Mouse (Mus musculus): ENCODE measurements at regions not wholly inside any gene's neighbourhood (a gene's known extent, or its start where the extent isn't known, plus 50 kb on each side); places are given as distances from the start of the nearest gene placed in this dataset.

DNA sequence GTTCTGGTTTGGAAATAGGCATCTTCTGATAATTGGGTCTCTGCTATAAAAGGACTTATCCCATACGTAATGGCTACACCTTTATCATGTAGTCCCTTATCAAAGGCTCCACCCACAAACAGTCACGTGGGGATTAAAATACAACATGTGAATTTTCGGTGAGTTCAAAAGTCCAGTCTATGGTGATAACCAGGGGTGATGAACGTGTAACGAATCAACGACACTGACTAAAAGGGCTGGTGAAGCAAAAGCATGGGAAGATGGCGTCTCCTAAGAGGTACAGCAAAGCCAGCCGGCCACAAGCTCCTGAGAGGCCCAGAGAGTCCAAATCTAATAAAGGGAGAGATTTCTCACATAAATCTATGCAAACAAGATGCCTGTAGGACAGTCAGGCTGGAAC lies 124.3 kb downstream of the Sptssa start:
- Histone ChIP-seq H3K27ac (ENCODE audit: insufficient read depth, low read depth, low read length, poor library complexity, severe bottlenecking) (no peak overlapping the region), H3K4me3 (ENCODE audit: insufficient read depth in 1 of 2, low read depth in 1 of 2, low read length in 2 of 2, poor library complexity in 1 of 2, severe bottlenecking in 1 of 2) (no peak overlapping the region), H3K9me3 (ENCODE audit: control insufficient read depth, insufficient read depth, low read depth, low read length) (no peaks in the 10 kb centered on the region), H3K4me1 (ENCODE audit: control insufficient read depth in 2 of 2, insufficient read depth in 2 of 2, low read length in 2 of 2, poor library complexity in 1 of 2) (no peaks in the 10 kb centered on the region), H3K9ac (ENCODE audit: insufficient read depth, low read depth, low read length, poor library complexity, severe bottlenecking) (no peak overlapping the region), H3K36me3 (ENCODE audit: control insufficient read depth, insufficient read depth, low read length, poor library complexity, severe bottlenecking) (no peaks in the 10 kb centered on the region)
- TF ChIP-seq CHD2 (IDR thresholded peaks at IDR 0.05; ENCODE audit: low read depth, low read length) (no peak), ZC3H11A (IDR thresholded peaks at IDR 0.05; ENCODE audit: borderline replicate concordance, low read depth, low read length) (no peak), HCFC1 (IDR thresholded peaks at IDR 0.05; ENCODE audit: borderline replicate concordance, insufficient read depth, low read length) (no peak), MAFK (IDR thresholded peaks at IDR 0.05; ENCODE audit: insufficient read depth, low read depth, low read length) (no peak)
- DNase-seq (ENCODE audit: low read depth, low spot score), result no peak
- in situ Hi-C loops (cut with MboI; ENCODE audit: low sequenced_read_pairs in 2 of 2, unreplicated experiment in 2 of 2), result no loop called here

DNA sequence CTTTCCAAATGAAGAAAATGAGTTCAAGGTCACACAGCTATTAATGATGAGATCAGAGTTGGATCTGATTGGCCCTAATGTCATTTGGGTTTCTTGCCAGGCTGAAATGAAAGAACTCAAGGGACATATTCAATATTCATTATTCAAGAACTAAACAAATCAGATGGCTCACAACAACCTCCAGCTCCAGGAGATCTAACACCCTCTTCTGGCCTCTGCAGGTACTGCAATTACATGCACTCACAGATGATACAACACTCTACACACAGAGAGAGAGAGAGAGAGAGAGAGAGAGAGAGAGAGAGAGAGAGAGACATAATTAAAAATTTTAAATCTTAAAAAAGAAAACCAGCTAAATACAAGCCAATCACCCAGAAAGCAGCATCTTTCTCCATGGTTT lies 128.3 kb downstream of the Sptssa start:
- Histone ChIP-seq H3K9me3 (ENCODE audit: control insufficient read depth, insufficient read depth, low read depth, low read length) (no peaks in the 10 kb centered on the region), H3K4me1 (ENCODE audit: control insufficient read depth in 2 of 2, insufficient read depth in 2 of 2, low read length in 2 of 2, poor library complexity in 1 of 2) (no peaks in the 10 kb centered on the region), H3K4me3 (ENCODE audit: insufficient read depth in 1 of 2, low read depth in 1 of 2, low read length in 2 of 2, poor library complexity in 1 of 2, severe bottlenecking in 1 of 2) (no peak overlapping the region), H3K27ac (ENCODE audit: insufficient read depth, low read depth, low read length, poor library complexity, severe bottlenecking) (no peak overlapping the region), H3K9ac (ENCODE audit: insufficient read depth, low read depth, low read length, poor library complexity, severe bottlenecking) (no peak overlapping the region), H3K36me3 (ENCODE audit: control insufficient read depth, insufficient read depth, low read length, poor library complexity, severe bottlenecking) (no peaks in the 10 kb centered on the region)
- DNase-seq (ENCODE audit: low read depth, low spot score), result no peak
- TF ChIP-seq ZNF384 (IDR thresholded peaks at IDR 0.05; ENCODE audit: low read depth, low read length), result no peak
- no peak for TF ChIP-seq HCFC1 (IDR thresholded peaks at IDR 0.05; ENCODE audit: borderline replicate concordance, insufficient read depth, low read length)
- no peak for TF ChIP-seq MAFK (IDR thresholded peaks at IDR 0.05; ENCODE audit: insufficient read depth, low read depth, low read length)
- TF ChIP-seq CHD2 (IDR thresholded peaks at IDR 0.05; ENCODE audit: low read depth, low read length), result no peak
- no peak for TF ChIP-seq ZC3H11A (IDR thresholded peaks at IDR 0.05; ENCODE audit: borderline replicate concordance, low read depth, low read length)
- in situ Hi-C loops (cut with MboI; ENCODE audit: low sequenced_read_pairs in 2 of 2, unreplicated experiment in 2 of 2), result no loop called here

DNA sequence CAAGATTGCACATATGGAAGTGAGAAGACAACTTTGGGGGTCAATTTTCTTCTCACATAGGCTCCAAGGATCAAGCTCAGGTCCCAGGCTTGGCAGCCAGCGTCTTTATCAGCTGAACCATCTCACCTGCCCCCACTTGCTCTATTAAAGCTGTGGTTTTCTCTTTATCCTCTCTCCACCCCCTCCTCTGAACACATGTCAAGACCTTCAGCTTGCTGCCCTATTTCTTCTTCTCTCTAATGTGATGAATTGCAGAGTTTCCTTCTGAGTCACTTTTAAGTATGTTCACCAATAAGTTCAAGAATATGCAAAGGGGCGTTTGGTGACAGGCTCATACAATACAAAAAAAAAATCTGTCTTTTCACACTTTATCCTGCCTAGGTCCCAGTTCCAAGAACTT lies 128.8 kb downstream of the Sptssa start:
- in situ Hi-C loops (cut with MboI; ENCODE audit: low sequenced_read_pairs in 2 of 2, unreplicated experiment in 2 of 2), result no loop called here
- Histone ChIP-seq H3K9me3 (ENCODE audit: control insufficient read depth, insufficient read depth, low read depth, low read length) (no peaks in the 10 kb centered on the region), H3K36me3 (ENCODE audit: control insufficient read depth, insufficient read depth, low read length, poor library complexity, severe bottlenecking) (no peaks in the 10 kb centered on the region), H3K4me1 (ENCODE audit: control insufficient read depth in 2 of 2, insufficient read depth in 2 of 2, low read length in 2 of 2, poor library complexity in 1 of 2) (no peaks in the 10 kb centered on the region), H3K9ac (ENCODE audit: insufficient read depth, low read depth, low read length, poor library complexity, severe bottlenecking) (no peak overlapping the region), H3K4me3 (ENCODE audit: insufficient read depth in 1 of 2, low read depth in 1 of 2, low read length in 2 of 2, poor library complexity in 1 of 2, severe bottlenecking in 1 of 2) (no peak overlapping the region), H3K27ac (ENCODE audit: insufficient read depth, low read depth, low read length, poor library complexity, severe bottlenecking) (0 out of 2 replicates have a peak overlapping the region, but pooled peaks have one; percentile 19)
- TF ChIP-seq MAFK (IDR thresholded peaks at IDR 0.05; ENCODE audit: insufficient read depth, low read depth, low read length) (no peak), HCFC1 (IDR thresholded peaks at IDR 0.05; ENCODE audit: borderline replicate concordance, insufficient read depth, low read length) (no peak), ZC3H11A (IDR thresholded peaks at IDR 0.05; ENCODE audit: borderline replicate concordance, low read depth, low read length) (no peak), CHD2 (IDR thresholded peaks at IDR 0.05; ENCODE audit: low read depth, low read length) (no peak), ZNF384 (IDR thresholded peaks at IDR 0.05; ENCODE audit: low read depth, low read length) (no peak)
- DNase-seq (ENCODE audit: low read depth, low spot score), result no peak

DNA sequence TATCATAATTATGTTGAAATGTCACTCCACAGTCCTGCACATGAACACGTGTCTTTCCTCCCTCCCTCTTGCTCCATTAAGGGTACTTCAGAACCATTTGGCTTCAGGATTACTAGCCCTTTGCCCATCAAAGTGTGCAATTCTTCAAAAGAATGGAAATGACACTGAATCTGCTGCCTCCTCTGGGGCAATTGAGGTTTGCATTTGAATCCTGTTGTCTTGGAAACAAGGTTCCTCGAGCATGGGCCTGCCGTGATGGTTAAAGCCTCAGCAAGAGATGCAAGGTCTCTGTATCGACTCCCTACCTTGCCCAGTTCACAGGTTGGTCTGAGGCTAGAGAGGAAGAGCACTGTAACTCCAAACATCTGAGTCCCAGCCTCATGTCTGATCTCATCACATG lies 136.0 kb downstream of the Sptssa start:
- no peaks in the 10 kb centered on the region for H3K4me1 ChIP-seq (ENCODE audit: control insufficient read depth in 2 of 2, insufficient read depth in 2 of 2, low read length in 2 of 2, poor library complexity in 1 of 2)
- in situ Hi-C loops (cut with MboI; ENCODE audit: low sequenced_read_pairs in 2 of 2, unreplicated experiment in 2 of 2), result no loop called here
- TF ChIP-seq ZNF384 (IDR thresholded peaks at IDR 0.05; ENCODE audit: low read depth, low read length), result no peak
- no peak for TF ChIP-seq CHD2 (IDR thresholded peaks at IDR 0.05; ENCODE audit: low read depth, low read length)
- no peaks in the 10 kb centered on the region for H3K9me3 ChIP-seq (ENCODE audit: control insufficient read depth, insufficient read depth, low read depth, low read length)
- no peak overlapping the region for H3K9ac ChIP-seq (ENCODE audit: insufficient read depth, low read depth, low read length, poor library complexity, severe bottlenecking)
- H3K36me3 ChIP-seq (ENCODE audit: control insufficient read depth, insufficient read depth, low read length, poor library complexity, severe bottlenecking), result no peaks in the 10 kb centered on the region
- peak; percentile 27 for DNase-seq (ENCODE audit: low read depth, low spot score)
- no peak overlapping the region for H3K4me3 ChIP-seq (ENCODE audit: insufficient read depth in 1 of 2, low read depth in 1 of 2, low read length in 2 of 2, poor library complexity in 1 of 2, severe bottlenecking in 1 of 2)
- no peak overlapping the region for H3K27ac ChIP-seq (ENCODE audit: insufficient read depth, low read depth, low read length, poor library complexity, severe bottlenecking)

DNA sequence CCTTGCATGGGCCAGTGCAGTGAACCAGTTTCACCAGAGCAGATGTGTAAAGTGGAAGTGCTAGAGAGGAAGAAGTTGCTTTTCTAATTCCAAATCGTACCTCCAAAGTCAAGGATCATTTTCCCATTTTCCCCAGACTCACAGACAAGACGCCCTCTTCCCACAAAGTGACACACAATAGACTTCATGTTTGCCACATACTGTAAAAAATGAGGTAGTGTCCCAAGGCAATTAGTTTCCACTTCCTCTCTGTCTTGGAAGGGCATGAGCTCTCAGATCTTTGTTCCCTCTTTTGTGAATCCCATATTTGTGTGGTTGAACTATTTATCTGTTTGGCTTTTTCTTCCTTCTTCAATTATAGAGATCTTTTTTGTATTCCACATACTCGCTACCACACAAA lies 137.0 kb downstream of the Sptssa start:
- H3K27ac ChIP-seq (ENCODE audit: insufficient read depth, low read depth, low read length, poor library complexity, severe bottlenecking), result no peak overlapping the region
- no peaks in the 10 kb centered on the region for H3K4me1 ChIP-seq (ENCODE audit: control insufficient read depth in 2 of 2, insufficient read depth in 2 of 2, low read length in 2 of 2, poor library complexity in 1 of 2)
- no peak overlapping the region for H3K9ac ChIP-seq (ENCODE audit: insufficient read depth, low read depth, low read length, poor library complexity, severe bottlenecking)
- DNase-seq (ENCODE audit: low read depth, low spot score), result no peak
- in situ Hi-C loops (cut with MboI; ENCODE audit: low sequenced_read_pairs in 2 of 2, unreplicated experiment in 2 of 2), result no loop called here
- no peak overlapping the region for H3K4me3 ChIP-seq (ENCODE audit: insufficient read depth in 1 of 2, low read depth in 1 of 2, low read length in 2 of 2, poor library complexity in 1 of 2, severe bottlenecking in 1 of 2)
- no peaks in the 10 kb centered on the region for H3K9me3 ChIP-seq (ENCODE audit: control insufficient read depth, insufficient read depth, low read depth, low read length)
- TF ChIP-seq CHD2 (IDR thresholded peaks at IDR 0.05; ENCODE audit: low read depth, low read length), result no peak
- no peak for TF ChIP-seq ZNF384 (IDR thresholded peaks at IDR 0.05; ENCODE audit: low read depth, low read length)
- TF ChIP-seq MAFK (IDR thresholded peaks at IDR 0.05; ENCODE audit: insufficient read depth, low read depth, low read length), result no peak
- no peak for TF ChIP-seq ZC3H11A (IDR thresholded peaks at IDR 0.05; ENCODE audit: borderline replicate concordance, low read depth, low read length)
- no peaks in the 10 kb centered on the region for H3K36me3 ChIP-seq (ENCODE audit: control insufficient read depth, insufficient read depth, low read length, poor library complexity, severe bottlenecking)
